Comparison of ENCODE assay signal across 8 mouse cellular contexts in genomic region chr17:26138239-26138836, GRCm38 (mm10). TPM values are rescaled to one million over a fixed set of nuclear protein-coding genes. Genes with fewer than 3 reads are reported as not detected.
A peak's percentile ranks its signal among the peaks of the same experiment; 100 is the strongest.
DNase-seq lines count a peak whose midpoint lies in the region; ATAC-seq and TF ChIP-seq lines count a peak whose summit lies in the region.

Gene Axin1 (plus strand): TSS chr17:26138688.

- intact Hi-C loops in gastrocnemius, adult 2 months (cut with DNase I) = loop anchor here (5.0 kb wide), 1 partner anchor 104 kb away; the partner anchor contains the start of gene Fam234a
- intact Hi-C loops in left cerebral cortex, adult 2 months (cut with DNase I) = loop anchor here (1.0 to 2.0 kb wide), 2 partner anchors 15 to 104 kb away; partner anchors contain the start of gene Mrpl28

- H3K4me1 ChIP-seq in hindbrain, postnatal 0 days (ENCODE audit: insufficient read depth, low read length) = peaks cover 8% of the 10 kb centered on the region

- H3K36me3 ChIP-seq in hindbrain, postnatal 0 days (ENCODE audit: insufficient read depth, low read length) = peaks cover 6% of the 10 kb centered on the region

- no peaks in the 10 kb centered on the region for H3K9me3 ChIP-seq in hindbrain, postnatal 0 days (ENCODE audit: low read length)

- peak within 1 kb of the TSS; percentile 96 for H3K9ac ChIP-seq in hindbrain, postnatal 0 days (replicated peaks; ENCODE audit: low read length)

- no peaks in the 10 kb centered on the region for H3K27me3 ChIP-seq in hindbrain, postnatal 0 days (ENCODE audit: insufficient read depth, low read length)

- peak within 1 kb of the TSS; percentile 68 for H3K4me2 ChIP-seq in hindbrain, postnatal 0 days (ENCODE audit: low read depth, low read length)

- under 1% methylated on average over 40 of the region's 42 CpGs for WGBS in hindbrain, postnatal 0 days

- DNase-seq in ZHBTc4 (ENCODE audit: low read depth, low spot score) = peak; percentile 100
- DNase-seq in gastrocnemius, adult 2 months = peak; percentile 94
- peak; percentile 97 for DNase-seq in hindbrain, postnatal 0 days (ENCODE audit: low spot score)
- DNase-seq in left cerebral cortex, adult 2 months (ENCODE audit: extremely low spot score in 1 of 2, low spot score in 2 of 2) = peak; percentile 88 to 91
- DNase-seq in right cerebral cortex, adult 2 months (ENCODE audit: low spot score in 2 of 2) = peak; percentile 91 to 94
- DNase-seq in urinary bladder, postnatal 14 days (ENCODE audit: low spot score) = peak; percentile 93

- peak within 1 kb of the TSS; percentile 96 for H3K4me3 ChIP-seq in gastrocnemius, adult 2 months
- H3K4me3 ChIP-seq in hindbrain, postnatal 0 days (ENCODE audit: low read length) = peak within 1 kb of the TSS; percentile 94
- peak within 1 kb of the TSS; percentile 80 for H3K4me3 ChIP-seq in left cerebral cortex, adult 2 months

- peak; percentile 98 for ATAC-seq in common myeloid progenitor, adult 5-6 weeks (replicated peaks; ENCODE audit: low read depth, poor library complexity, severe bottlenecking)
- ATAC-seq in hindbrain, postnatal 0 days = peak; percentile 98
- peak; percentile 96 for ATAC-seq in megakaryocyte, adult 5-6 weeks (ENCODE audit: poor library complexity, severe bottlenecking)

- peak; percentile 69 for TF ChIP-seq CTCF in gastrocnemius, adult 2 months (IDR thresholded peaks at IDR 0.05)
- peak; percentile 26 for TF ChIP-seq CTCF in hindbrain, postnatal 0 days (IDR thresholded peaks at IDR 0.05; ENCODE audit: low read depth)
- TF ChIP-seq CTCF in left cerebral cortex, adult 2 months (IDR thresholded peaks at IDR 0.05) = peak; percentile 62

- peak within 1 kb of the TSS; percentile 91 for H3K27ac ChIP-seq in gastrocnemius, adult 2 months
- peak within 1 kb of the TSS; percentile 96 for H3K27ac ChIP-seq in hindbrain, postnatal 0 days
- peak within 1 kb of the TSS; percentile 84 for H3K27ac ChIP-seq in left cerebral cortex, adult 2 months

RNA-seq across cellular contexts. Expression of gene Axin1, which starts in this region (rescaled TPM):
- total RNA-seq in common myeloid progenitor, adult 5-6 weeks (2017) = 145 and 188 TPM in 2 replicates
- 10 to 100 TPM; 15.9 TPM for total RNA-seq in gastrocnemius, adult 2 months (2021)
- total RNA-seq in hindbrain, postnatal 0 days (2014; rRNA removed) = 36.0 and 51.3 TPM in 2 replicates
- polyA plus RNA-seq in hindbrain, postnatal 0 days (2015; fragmentation: Nextera tagmentation; extraction: Ambion mirVana) = 10.0 and 11.2 TPM in 2 replicates
- 10 to 100 TPM; 25.9 to 29.7 TPM for total RNA-seq in left cerebral cortex, adult 2 months (2021)
- 24.2 and 31.9 TPM in 2 replicates for total RNA-seq in megakaryocyte, adult 5-6 weeks (2015)
- total RNA-seq in megakaryocyte, adult 5-6 weeks (2017) = 176 and 255 TPM in 2 replicates

Comparison
In these comparisons a context has a peak if more than half of its experiments do, and no peak if none do; other contexts are left out.
1. Peak in every context shown above with its lines: DNase-seq, ATAC-seq, H3K4me3 ChIP-seq and H3K27ac ChIP-seq.